Mouse (Mus musculus) Muller cell, postnatal 12 days (primary cell): ENCODE measurements around the gene Lpp.

Experiments used
- DNase-seq: peaks from one replicate; pipeline ENCODE4 v3.0.0-alpha.2; 2015; ENCODE audit errors: inconsistent ontology term

Gene Lpp

GRCm38 (mm10) chr16:24861374-24861773, 468.1 kb downstream of the Lpp start:
- no peak for DNase-seq

GRCm38 (mm10) chr16:24874235-24874634, 480.9 kb downstream of the Lpp start:
- no peak for DNase-seq

- DNase-seq: no peak
These were observed 482.4 kb downstream of the Lpp start for GRCm38 (mm10) chr16:24875661-24876060.

GRCm38 (mm10) chr16:24878977-24879376, 485.7 kb downstream of the Lpp start:
- DNase-seq: no peak

- no peak for DNase-seq
These were observed 487.4 kb downstream of the Lpp start for GRCm38 (mm10) chr16:24880698-24881097.

GRCm38 (mm10) chr16:24881981-24882775, 488.9 kb downstream of the Lpp start:
- peak; percentile 35 for DNase-seq

- no peak for DNase-seq
These were observed 490.7 kb downstream of the Lpp start for GRCm38 (mm10) chr16:24884017-24884416.

- peak; percentile 75 for DNase-seq
These were observed 493.0 kb downstream of the Lpp start for GRCm38 (mm10) chr16:24886346-24886745.

GRCm38 (mm10) chr16:24886943-24887342, 493.6 kb downstream of the Lpp start:
- DNase-seq: no peak

GRCm38 (mm10) chr16:24891453-24891852, 498.1 kb downstream of the Lpp start:
- DNase-seq: peak; percentile 24

GRCm38 (mm10) chr16:24895160-24895559, 501.9 kb downstream of the Lpp start:
- DNase-seq: no peak

- no peak for DNase-seq
These were observed 504.3 kb downstream of the Lpp start for GRCm38 (mm10) chr16:24897641-24898040.

GRCm38 (mm10) chr16:24900241-24900796, 507.0 kb downstream of the Lpp start:
- no peak for DNase-seq

GRCm38 (mm10) chr16:24901139-24901859, 508.0 kb downstream of the Lpp start:
- no peak for DNase-seq

- no peak for DNase-seq
These were observed 508.8 kb downstream of the Lpp start for GRCm38 (mm10) chr16:24902111-24902510.

- DNase-seq: peak; percentile 85
These were observed 515.6 kb downstream of the Lpp start for GRCm38 (mm10) chr16:24908926-24909325.

- DNase-seq: no peak
These were observed 517.0 kb downstream of the Lpp start for GRCm38 (mm10) chr16:24910321-24910720.

- peak; percentile 56 for DNase-seq
These were observed 517.5 kb downstream of the Lpp start for GRCm38 (mm10) chr16:24910834-24911233.

- DNase-seq: no peak
These were observed 519.1 kb downstream of the Lpp start for GRCm38 (mm10) chr16:24912381-24912780.

- DNase-seq: peak; percentile 7
These were observed 519.7 kb downstream of the Lpp start for GRCm38 (mm10) chr16:24913021-24913420.

GRCm38 (mm10) chr16:24913641-24914392, 520.5 kb downstream of the Lpp start:
- DNase-seq: peak; percentile 86

GRCm38 (mm10) chr16:24914393-24914751, 521.1 kb downstream of the Lpp start:
- DNase-seq: peak; percentile 96
